Mouse (Mus musculus): ENCODE measurements at regions not wholly inside any gene's neighbourhood (a gene's known extent, or its start where the extent isn't known, plus 50 kb on each side); places are given as distances from the start of the nearest gene placed in this dataset.

GRCm38 (mm10) chr15:6209301-6209700 lies 90.3 kb upstream of the Dab2 start:
- peak; percentile 43 for DNase-seq

DNA sequence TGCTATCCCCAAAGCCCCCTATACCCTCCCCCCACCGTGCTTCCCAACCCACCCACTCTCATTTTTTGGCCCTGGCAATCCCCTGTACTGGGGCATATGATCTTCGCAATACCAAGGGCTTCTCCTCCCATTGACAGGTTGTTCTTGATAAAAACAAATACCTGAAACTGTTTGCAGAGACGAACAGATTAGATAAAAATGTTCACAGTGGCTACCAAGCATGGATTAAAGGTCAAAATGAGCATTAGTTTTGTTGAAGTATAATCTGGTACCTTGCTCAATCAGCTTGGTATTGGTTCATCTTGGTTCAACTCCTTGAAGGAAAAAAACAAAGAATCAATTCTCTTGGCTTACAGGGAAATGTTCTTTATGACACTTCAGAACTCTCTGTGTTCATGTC lies 81.5 kb upstream of the Dab2 start:
- DNase-seq = no peak

DNA sequence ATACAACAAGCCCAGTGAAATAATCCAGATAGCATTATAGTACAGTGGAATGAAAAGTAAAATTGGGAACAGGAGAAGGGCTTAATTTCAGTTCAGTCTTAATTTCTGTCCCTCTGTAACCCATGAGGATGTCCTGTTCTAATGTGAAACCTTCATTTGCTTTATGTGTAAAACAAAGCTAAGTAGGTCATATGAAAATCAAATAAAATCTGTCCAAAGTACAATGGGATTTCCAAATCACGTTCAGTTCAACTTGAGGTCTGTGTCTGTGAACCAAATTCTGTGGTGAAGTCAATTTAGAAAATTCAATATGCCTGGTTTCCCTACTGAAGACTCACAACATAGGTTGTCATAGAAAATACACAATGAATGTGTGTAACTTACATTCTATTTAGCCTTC lies 74.4 kb upstream of the Dab2 start:
- DNase-seq = no peak

DNA sequence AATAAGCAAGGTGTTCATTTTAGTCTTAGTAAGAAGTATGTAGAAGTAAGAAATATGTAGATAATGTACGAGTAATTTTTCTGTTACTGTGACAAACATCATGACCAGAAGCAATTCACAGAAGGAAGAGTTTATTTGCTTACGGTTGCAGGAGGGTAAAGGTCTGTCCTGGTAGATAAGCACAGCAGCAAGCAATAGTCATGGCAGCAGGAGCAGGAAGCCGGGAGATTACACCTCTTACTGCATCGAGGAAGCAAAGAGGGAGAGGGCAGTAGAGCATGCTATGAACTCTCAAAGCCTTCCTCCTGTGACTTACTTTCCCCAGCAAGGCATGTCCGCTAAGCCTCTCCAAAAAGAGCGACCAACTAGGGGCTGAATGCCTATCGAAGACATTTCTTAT lies 69.0 kb upstream of the Dab2 start:
- no peak for DNase-seq

- DNase-seq = peak; percentile 29
Observed at GRCm38 (mm10) chr15:6231308-6232103, 68.1 kb upstream of the Dab2 start.

DNA sequence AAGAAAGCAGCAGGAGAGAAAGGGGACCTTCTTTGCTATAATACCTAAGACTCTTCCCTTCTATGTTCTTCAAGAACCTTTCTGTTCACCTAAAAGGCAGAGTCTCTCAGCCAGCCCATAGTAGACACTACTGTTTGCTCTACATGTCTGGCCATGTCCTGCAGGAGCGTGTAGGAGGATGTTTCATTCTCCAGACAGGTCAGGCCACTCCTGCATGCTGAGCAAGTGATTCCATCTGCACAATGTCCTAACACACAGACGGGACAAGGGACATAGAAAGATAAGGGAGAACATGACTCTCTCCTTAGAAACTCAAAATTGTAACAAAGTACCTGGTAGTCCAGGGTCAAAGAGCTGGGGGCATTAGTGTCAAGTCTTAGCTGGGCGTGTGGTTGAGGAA lies 66.0 kb upstream of the Dab2 start:
- no peak for DNase-seq

DNA sequence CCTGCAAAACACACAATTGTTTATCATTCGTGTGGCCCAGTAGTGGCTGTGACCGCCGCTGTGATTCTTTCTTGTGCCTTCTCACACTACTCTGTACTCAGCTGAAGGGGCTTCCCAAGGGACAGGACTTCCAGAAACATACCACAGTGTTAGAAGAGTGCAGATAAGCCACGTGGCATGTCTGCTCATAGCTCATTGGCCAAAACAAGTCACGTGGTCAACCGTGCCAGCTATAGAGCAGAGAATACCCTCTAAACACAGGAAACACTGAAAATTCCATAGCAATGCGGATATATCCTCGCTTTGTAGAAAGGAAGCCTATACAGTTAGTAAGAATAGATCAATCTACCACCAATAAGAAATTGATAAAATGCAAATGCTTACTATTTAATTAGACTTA lies 63.0 kb upstream of the Dab2 start:
- DNase-seq = no peak

- DNase-seq = peak; percentile 47
Observed at GRCm38 (mm10) chr15:6237726-6238125, 61.9 kb upstream of the Dab2 start.

GRCm38 (mm10) chr15:6238133-6238532 lies 61.5 kb upstream of the Dab2 start:
- peak; percentile 94 for DNase-seq

DNA sequence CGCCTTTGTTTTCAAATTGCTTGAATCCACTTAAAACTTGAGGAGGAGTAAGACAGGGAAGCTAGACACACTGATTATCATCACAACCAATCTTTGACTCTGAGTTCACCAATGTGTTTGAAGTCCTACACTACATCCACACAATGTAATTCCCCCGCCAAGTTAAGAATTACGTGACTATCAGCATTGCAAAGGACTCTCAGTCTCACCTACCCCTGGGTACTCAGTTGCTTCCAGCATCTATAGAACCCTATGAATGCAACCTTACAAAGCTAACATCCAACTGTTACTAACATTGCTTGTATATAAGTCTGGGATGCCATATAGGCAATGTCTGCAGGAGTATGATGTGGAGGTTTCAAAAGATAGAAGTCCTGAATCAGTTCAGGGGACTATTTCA lies 60.8 kb upstream of the Dab2 start:
- no peak for DNase-seq

DNA sequence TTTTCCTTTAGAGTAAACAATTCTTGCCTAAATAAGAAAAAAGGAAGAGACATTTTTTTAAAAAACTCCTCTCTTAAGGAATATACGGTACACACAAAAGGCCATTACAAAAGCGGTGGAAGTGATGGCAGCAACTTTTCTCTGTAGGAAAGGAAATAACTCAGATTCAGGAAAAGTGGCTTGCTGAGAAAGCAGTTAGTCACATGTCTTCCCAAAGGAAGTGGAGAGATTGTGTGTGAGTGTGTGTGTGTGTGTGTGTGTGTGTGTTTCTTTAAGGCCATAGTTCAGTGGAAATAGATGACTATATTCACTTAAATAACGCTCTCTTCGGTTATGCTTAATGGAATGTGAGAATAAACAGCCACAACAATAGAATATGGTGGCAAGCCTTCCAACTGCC lies 57.5 kb upstream of the Dab2 start:
- no peak for DNase-seq

DNA sequence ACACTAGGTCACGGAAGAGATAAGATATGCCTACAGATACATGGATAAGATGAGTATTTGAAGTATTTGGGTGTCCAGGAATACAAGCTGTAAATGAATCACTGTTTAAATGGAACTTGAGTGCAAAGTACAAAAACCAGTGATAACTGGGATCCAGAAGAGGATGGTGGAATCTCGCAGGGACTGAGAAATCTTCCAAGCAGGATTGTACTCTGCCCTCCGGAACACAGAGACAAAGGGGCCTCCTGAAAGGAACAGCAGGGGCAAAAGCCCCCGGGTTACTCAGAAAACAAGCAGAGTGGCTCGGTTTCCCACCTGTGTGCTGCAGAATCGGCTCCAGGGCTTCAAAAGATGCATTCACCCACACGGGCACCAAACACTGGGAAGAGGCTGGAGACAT lies 55.2 kb upstream of the Dab2 start:
- DNase-seq = no peak

DNA sequence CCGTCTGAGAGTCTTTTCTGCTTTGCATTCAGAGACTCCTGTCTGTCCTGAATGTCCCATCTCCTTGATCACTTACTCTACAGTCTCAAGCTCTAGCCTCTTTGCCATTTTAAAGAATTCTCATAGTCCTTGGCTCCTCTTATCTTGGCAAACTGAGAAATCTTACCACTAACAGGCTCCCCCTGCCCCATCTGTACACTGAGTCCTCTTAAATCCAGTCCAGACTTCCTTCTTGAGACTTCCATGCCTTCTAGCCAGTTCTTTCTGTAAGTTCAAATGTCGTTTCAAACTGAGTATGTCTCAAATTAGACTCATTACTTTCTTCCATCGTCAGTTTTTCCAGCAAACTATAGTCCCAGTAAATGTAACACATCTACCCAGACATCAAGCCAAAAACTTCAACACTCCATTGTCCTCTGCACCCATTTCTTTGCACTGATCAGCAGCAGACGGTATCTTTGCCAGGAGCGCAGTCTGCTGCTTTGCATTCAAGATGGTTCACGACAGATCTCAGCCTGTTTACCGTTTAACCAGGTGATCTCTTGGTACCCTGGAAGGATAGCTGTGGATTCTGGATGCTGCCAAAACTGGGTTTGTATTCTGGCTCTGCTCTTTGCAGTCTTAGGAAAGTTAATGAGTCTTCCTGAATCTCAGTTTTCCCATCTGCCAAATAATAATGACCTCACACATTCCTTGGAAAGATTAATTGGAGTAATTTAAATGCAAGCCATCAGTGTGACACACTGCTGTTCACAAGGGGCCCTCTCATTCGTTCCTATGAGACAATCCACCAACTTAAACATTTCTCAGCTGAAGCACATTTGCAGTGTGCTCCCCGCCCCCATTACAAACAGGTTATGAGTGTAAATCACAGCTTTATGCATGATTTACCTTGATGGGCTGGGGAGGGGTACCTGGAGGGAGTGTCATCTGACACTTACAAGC lies 53.4 kb upstream of the Dab2 start:
- DNase-seq = no peak

GRCm38 (mm10) chr15:6248470-6248869 lies 51.1 kb upstream of the Dab2 start:
- no peak for DNase-seq

Small RNAs in the stretch of these regions (microRNA-seq; reads per million reads assigned to microRNA genes)
- 0 reads per million in 2 experiments for gene Gm27760

Data from adrenal gland, postnatal 14 days (tissue).